Mouse (Mus musculus) CH12.LX (cell line): ENCODE data around the gene Thrap3. TPM values are rescaled to one million over a fixed set of nuclear protein-coding genes. Genes with fewer than 3 reads are reported as not detected.

Experiments
- DNase-seq: peaks from one replicate; pipeline ENCODE4 v3.0.0-alpha.2; 2013; ENCODE audit errors: extremely low read depth
- H3K27ac ChIP-seq: 2 replicates; pipeline ENCODE4 v1.5.1; 2012; ENCODE audit warnings: low read depth, mild to moderate bottlenecking, control low read depth, moderate library complexity; ENCODE audit not compliant: insufficient read depth
- H3K27me3 ChIP-seq: replicated peaks from 2 replicates; pipeline ENCODE3; 2012; ENCODE audit warnings: inconsistent platforms
- H3K36me3 ChIP-seq, 2 experiments: replicated peaks in 1 of 2; 2 replicates each; pipeline versions ENCODE3 to v1.6.1; 2012; ENCODE audit warnings: inconsistent platforms in 1 of 2, low read length in 1 of 2, mild to moderate bottlenecking in 1 of 2, mixed read lengths in 1 of 2, moderate library complexity in 1 of 2; ENCODE audit not compliant: control insufficient read depth in 1 of 2, insufficient read depth in 1 of 2
- H3K4me1 ChIP-seq, 2 experiments: 2 replicates each; pipeline ENCODE4 v1.6.1; 2012; ENCODE audit warnings: inconsistent platforms in 1 of 2, moderate library complexity in 1 of 2; ENCODE audit not compliant: insufficient read depth in 2 of 2, control insufficient read depth in 1 of 2
- H3K4me2 ChIP-seq: 2 replicates; pipeline ENCODE4 v1.6.1; 2012; ENCODE audit warnings: low read depth, mild to moderate bottlenecking, control low read depth; ENCODE audit not compliant: poor library complexity, insufficient read depth, severe bottlenecking
- H3K4me3 ChIP-seq, 3 experiments: fragments of 150-350 bp in 1 of 3; sonication (generic) in 1 of 3; replicated peaks in 1 of 3; 2 replicates each; pipeline versions ENCODE3 to v1.5.1; 2011 to 2012; ENCODE audit warnings: low read depth in 2 of 3, low read length in 2 of 3, mild to moderate bottlenecking in 2 of 3, moderate library complexity in 2 of 3, control low read depth in 1 of 3, improper control_type of control experiment in 1 of 3, inconsistent platforms in 1 of 3, mixed read lengths in 1 of 3; ENCODE audit not compliant: poor library complexity in 1 of 3
- H3K79me2 ChIP-seq: replicated peaks from 2 replicates; pipeline ENCODE4 v1.6.1; 2012; ENCODE audit warnings: mild to moderate bottlenecking, moderate library complexity; ENCODE audit not compliant: control insufficient read depth, poor library complexity, insufficient read depth, severe bottlenecking; ENCODE audit errors: extremely low read depth
- H3K9ac ChIP-seq: 2 replicates; pipeline ENCODE4 v1.6.1; 2012; ENCODE audit warnings: low read depth, mild to moderate bottlenecking, control low read depth, moderate library complexity; ENCODE audit not compliant: insufficient read depth
- H3K9me3 ChIP-seq: replicated peaks from 2 replicates; pipeline ENCODE3; 2012; ENCODE audit warnings: low read length, inconsistent platforms, mixed read lengths
- BHLHE40 ChIP-seq: IDR thresholded peaks from 2 replicates; pipeline ENCODE4 v1.6.1; 2011; ENCODE audit warnings: mild to moderate bottlenecking, low read depth, low read length, improper control_type of control experiment
- CHD2 ChIP-seq: IDR thresholded peaks from 2 replicates; pipeline ENCODE4 v1.6.1; 2011; ENCODE audit warnings: low read length, improper control_type of control experiment
- ELF1 ChIP-seq: IDR thresholded peaks from 2 replicates; pipeline ENCODE4 v1.6.1; 2014; ENCODE audit warnings: low read depth, mild to moderate bottlenecking, inconsistent platforms, low read length, improper control_type of control experiment
- ETS1 ChIP-seq: conservative IDR thresholded peaks from 2 replicates; pipeline ENCODE4 v1.6.1; 2012; ENCODE audit warnings: low read depth, mild to moderate bottlenecking, inconsistent platforms, low read length, improper control_type of control experiment, moderate library complexity
- GABPA ChIP-seq: IDR thresholded peaks from 2 replicates; pipeline ENCODE4 v1.6.1; 2012; ENCODE audit warnings: low read depth, low read length, improper control_type of control experiment, inconsistent platforms; ENCODE audit not compliant: insufficient replicate concordance
- HCFC1 ChIP-seq: IDR thresholded peaks from 2 replicates; pipeline ENCODE4 v1.6.1; 2012; ENCODE audit warnings: low read depth, mild to moderate bottlenecking, inconsistent platforms, low read length, improper control_type of control experiment
- JUND ChIP-seq: conservative IDR thresholded peaks from 2 replicates; pipeline ENCODE4 v1.6.1; 2011; ENCODE audit warnings: low read depth, low read length, improper control_type of control experiment
- KAT2A ChIP-seq: IDR thresholded peaks from 2 replicates; pipeline ENCODE4 v1.6.1; 2012; ENCODE audit warnings: low read length, improper control_type of control experiment, inconsistent platforms; ENCODE audit not compliant: insufficient replicate concordance
- MAZ ChIP-seq: IDR thresholded peaks from 2 replicates; pipeline ENCODE4 v1.6.1; 2012; ENCODE audit warnings: low read depth, mild to moderate bottlenecking, inconsistent platforms, low read length, improper control_type of control experiment, moderate library complexity
- MEF2A ChIP-seq: IDR thresholded peaks from 2 replicates; pipeline ENCODE4 v1.6.1; 2014; ENCODE audit warnings: low read depth, mild to moderate bottlenecking, inconsistent platforms, low read length, improper control_type of control experiment, borderline replicate concordance
- MXI1 ChIP-seq: IDR thresholded peaks from 2 replicates; pipeline ENCODE4 v1.6.1; 2011; ENCODE audit warnings: mild to moderate bottlenecking, low read depth, low read length, improper control_type of control experiment
- NRF1 ChIP-seq: IDR thresholded peaks from 2 replicates; pipeline ENCODE4 v1.6.1; 2014; ENCODE audit warnings: low read depth, mild to moderate bottlenecking, inconsistent platforms, low read length, improper control_type of control experiment, moderate library complexity
- POLR2AphosphoS2 ChIP-seq: IDR thresholded peaks from 2 replicates; pipeline ENCODE4 v1.6.1; 2011; ENCODE audit warnings: low read depth, low read length, improper control_type of control experiment
- SIN3A ChIP-seq: IDR thresholded peaks from 2 replicates; pipeline ENCODE4 v1.6.1; 2012; ENCODE audit warnings: low read length, improper control_type of control experiment, inconsistent platforms
- USF2 ChIP-seq: conservative IDR thresholded peaks from 2 replicates; pipeline ENCODE4 v1.6.1; 2011; ENCODE audit warnings: low read depth, low read length, improper control_type of control experiment
- ZKSCAN1 ChIP-seq: IDR thresholded peaks from 2 replicates; pipeline ENCODE4 v1.6.1; 2012; ENCODE audit warnings: low read depth, inconsistent platforms, low read length, improper control_type of control experiment, borderline replicate concordance
- dilution Hi-C: fragments of 300-500 bp; cut with MboI; formaldehyde crosslinking; loops from 2 replicates; pipeline ENCODE4 v1.14.3; 2020; ENCODE audit warnings: low sequenced_read_pairs; ENCODE audit not compliant: extremely low pct_unique_long_range_greater_than_20kb, extremely low pct_ligation_motif_present
- in situ Hi-C: fragments of 300-500 bp; cut with MboI; formaldehyde crosslinking; loops from 3 replicates; pipeline ENCODE4 v1.14.3; 2019; ENCODE audit warnings: low sequenced_read_pairs, low pct_ligation_motif_present, low pct_unique_long_range_greater_than_20kb, mixed read lengths
- polyA plus RNA-seq: library from polyadenylated mRNA; unstranded; fragments of >175 nt; gene quantifications from 2 replicates; pipeline ENCODE4 v1.2.1, GENCODE M21; 2012; ENCODE audit warnings: low read depth; ENCODE audit not compliant: insufficient read length
- total RNA-seq, 2 experiments: library from RNA; depleted of rRNA; stranded (reverse); fragments of 300-350 nt in 1 of 2; fragments of >200 nt in 1 of 2; gene quantifications; 2 replicates each; pipeline ENCODE4 v1.2.3; 2012 to 2014

Thrap3 gene
- total and polyA plus RNA-seq, 3 experiments, result 140 to 327 (median 183) TPM

GRCm38 (mm10) chr4:126119051-126119450 is 83.5 kb downstream of the Thrap3 start:
- dilution Hi-C loops (no loop called here), in situ Hi-C loops (no loop called here)

GRCm38 (mm10) chr4:126118651-126119050 is 83.9 kb downstream of the Thrap3 start:
- Histone ChIP-seq H3K9me3 (peaks cover 2% of the 10 kb centered on the region), H3K9ac (no peak overlapping the region), H3K27me3 (no peaks in the 10 kb centered on the region), H3K79me2 (peaks cover 10% of the 10 kb centered on the region; the same call in 1 of the 2 replicates), H3K4me1 (peaks cover 0 to 8% of the 10 kb centered on the region in 2 experiments; a peak in 1 of 4 replicates), H3K4me3 (no peak overlapping the region), H3K4me2 (no peak overlapping the region), H3K27ac (no peak overlapping the region), H3K36me3 (peaks cover 52 to 83% of the 10 kb centered on the region in 2 experiments)
- in situ Hi-C loops (no loop called here), dilution Hi-C loops (no loop called here)
- TF ChIP-seq SIN3A (no peak), CHD2 (no peak), ETS1 (no peak), JUND (no peak), GABPA (no peak), BHLHE40 (no peak), USF2 (no peak), MXI1 (no peak), NRF1 (no peak), MEF2A (no peak), ELF1 (no peak), HCFC1 (no peak), MAZ (no peak), POLR2AphosphoS2 (no peak), ZKSCAN1 (no peak)
- no peak for DNase-seq

More at GRCm38 (mm10) chr4:126119051-126119450, 83.5 kb downstream of the Thrap3 start:
- DNase-seq, result no peak
- Histone ChIP-seq H3K4me3 (no peak overlapping the region), H3K4me2 (no peak overlapping the region), H3K9ac (no peak overlapping the region), H3K9me3 (peaks cover 2% of the 10 kb centered on the region), H3K36me3 (peaks cover 55 to 83% of the 10 kb centered on the region in 2 experiments), H3K4me1 (peaks cover 0 to 5% of the 10 kb centered on the region in 2 experiments; a peak in 1 of 4 replicates), H3K27me3 (no peaks in the 10 kb centered on the region), H3K79me2 (peaks cover 10% of the 10 kb centered on the region; the same call in 1 of the 2 replicates), H3K27ac (no peak overlapping the region)
- no peak for TF ChIP-seq ELF1
- no peak for TF ChIP-seq ZKSCAN1
- TF ChIP-seq CHD2, result no peak
- TF ChIP-seq KAT2A, result no peak
